Mouse (Mus musculus) CH12.LX (cell line): Measurements from ENCODE around the gene Bcar1. TPM values are rescaled to one million over a fixed set of nuclear protein-coding genes. Genes with fewer than 3 reads are reported as not detected.
A peak's percentile ranks its signal among the peaks of the same experiment; 100 is the strongest.

ENCODE experiments used
- DNase-seq: peaks from one replicate; pipeline ENCODE4 v3.0.0-alpha.2; 2013; ENCODE audit errors: extremely low read depth
- H3K27ac ChIP-seq: 2 replicates; pipeline ENCODE4 v1.5.1; 2012; ENCODE audit warnings: low read depth, mild to moderate bottlenecking, control low read depth, moderate library complexity; ENCODE audit not compliant: insufficient read depth
- H3K27me3 ChIP-seq: replicated peaks from 2 replicates; pipeline ENCODE3; 2012; ENCODE audit warnings: inconsistent platforms
- H3K36me3 ChIP-seq, 2 experiments: replicated peaks in 1 of 2; 2 replicates each; pipeline versions ENCODE3 to v1.6.1; 2012; ENCODE audit warnings: inconsistent platforms in 1 of 2, low read length in 1 of 2, mild to moderate bottlenecking in 1 of 2, mixed read lengths in 1 of 2, moderate library complexity in 1 of 2; ENCODE audit not compliant: control insufficient read depth in 1 of 2, insufficient read depth in 1 of 2
- H3K4me1 ChIP-seq, 2 experiments: 2 replicates each; pipeline ENCODE4 v1.6.1; 2012; ENCODE audit warnings: inconsistent platforms in 1 of 2, moderate library complexity in 1 of 2; ENCODE audit not compliant: insufficient read depth in 2 of 2, control insufficient read depth in 1 of 2
- H3K4me2 ChIP-seq: 2 replicates; pipeline ENCODE4 v1.6.1; 2012; ENCODE audit warnings: low read depth, mild to moderate bottlenecking, control low read depth; ENCODE audit not compliant: poor library complexity, insufficient read depth, severe bottlenecking
- H3K4me3 ChIP-seq, 3 experiments: fragments of 150-350 bp in 1 of 3; sonication (generic) in 1 of 3; replicated peaks in 1 of 3; 2 replicates each; pipeline versions ENCODE3 to v1.5.1; 2011 to 2012; ENCODE audit warnings: low read depth in 2 of 3, low read length in 2 of 3, mild to moderate bottlenecking in 2 of 3, moderate library complexity in 2 of 3, control low read depth in 1 of 3, improper control_type of control experiment in 1 of 3, inconsistent platforms in 1 of 3, mixed read lengths in 1 of 3; ENCODE audit not compliant: poor library complexity in 1 of 3
- H3K79me2 ChIP-seq: replicated peaks from 2 replicates; pipeline ENCODE4 v1.6.1; 2012; ENCODE audit warnings: mild to moderate bottlenecking, moderate library complexity; ENCODE audit not compliant: control insufficient read depth, poor library complexity, insufficient read depth, severe bottlenecking; ENCODE audit errors: extremely low read depth
- H3K9ac ChIP-seq: 2 replicates; pipeline ENCODE4 v1.6.1; 2012; ENCODE audit warnings: low read depth, mild to moderate bottlenecking, control low read depth, moderate library complexity; ENCODE audit not compliant: insufficient read depth
- H3K9me3 ChIP-seq: replicated peaks from 2 replicates; pipeline ENCODE3; 2012; ENCODE audit warnings: low read length, inconsistent platforms, mixed read lengths
- BHLHE40 ChIP-seq: IDR thresholded peaks from 2 replicates; pipeline ENCODE4 v1.6.1; 2011; ENCODE audit warnings: mild to moderate bottlenecking, low read depth, low read length, improper control_type of control experiment
- CHD2 ChIP-seq: IDR thresholded peaks from 2 replicates; pipeline ENCODE4 v1.6.1; 2011; ENCODE audit warnings: low read length, improper control_type of control experiment
- CTCF ChIP-seq, 2 experiments: IDR thresholded peaks in 1 of 2; conservative IDR thresholded peaks in 1 of 2; 2 replicates each; pipeline ENCODE4 v1.5.1; 2011 to 2012; ENCODE audit warnings: low read depth in 2 of 2, low read length in 2 of 2, improper control_type of control experiment in 1 of 2, inconsistent platforms in 1 of 2, mild to moderate bottlenecking in 1 of 2, moderate library complexity in 1 of 2
- E2F4 ChIP-seq: IDR thresholded peaks from 2 replicates; pipeline ENCODE4 v1.6.1; 2011; ENCODE audit warnings: low read depth, low read length, improper control_type of control experiment; ENCODE audit not compliant: insufficient replicate concordance
- GABPA ChIP-seq: IDR thresholded peaks from 2 replicates; pipeline ENCODE4 v1.6.1; 2012; ENCODE audit warnings: low read depth, low read length, improper control_type of control experiment, inconsistent platforms; ENCODE audit not compliant: insufficient replicate concordance
- KAT2A ChIP-seq: IDR thresholded peaks from 2 replicates; pipeline ENCODE4 v1.6.1; 2012; ENCODE audit warnings: low read length, improper control_type of control experiment, inconsistent platforms; ENCODE audit not compliant: insufficient replicate concordance
- MXI1 ChIP-seq: IDR thresholded peaks from 2 replicates; pipeline ENCODE4 v1.6.1; 2011; ENCODE audit warnings: mild to moderate bottlenecking, low read depth, low read length, improper control_type of control experiment
- NRF1 ChIP-seq: IDR thresholded peaks from 2 replicates; pipeline ENCODE4 v1.6.1; 2014; ENCODE audit warnings: low read depth, mild to moderate bottlenecking, inconsistent platforms, low read length, improper control_type of control experiment, moderate library complexity
- SMC3 ChIP-seq: IDR thresholded peaks from 2 replicates; pipeline ENCODE4 v1.6.1; 2011; ENCODE audit warnings: low read depth, low read length, improper control_type of control experiment
- TCF12 ChIP-seq: IDR thresholded peaks from 2 replicates; pipeline ENCODE4 v1.6.1; 2014; ENCODE audit warnings: low read depth, mild to moderate bottlenecking, inconsistent platforms, low read length, improper control_type of control experiment
- USF2 ChIP-seq: conservative IDR thresholded peaks from 2 replicates; pipeline ENCODE4 v1.6.1; 2011; ENCODE audit warnings: low read depth, low read length, improper control_type of control experiment
- ZC3H11A ChIP-seq: IDR thresholded peaks from 2 replicates; pipeline ENCODE4 v1.6.1; 2012; ENCODE audit warnings: low read depth, mild to moderate bottlenecking, inconsistent platforms, low read length, improper control_type of control experiment
- ZMIZ1 ChIP-seq: IDR thresholded peaks from 2 replicates; pipeline ENCODE4 v1.6.1; 2012; ENCODE audit warnings: low read depth, mild to moderate bottlenecking, inconsistent platforms, low read length, improper control_type of control experiment
- dilution Hi-C: fragments of 300-500 bp; cut with MboI; formaldehyde crosslinking; loops from 2 replicates; pipeline ENCODE4 v1.14.3; 2020; ENCODE audit warnings: low sequenced_read_pairs; ENCODE audit not compliant: extremely low pct_unique_long_range_greater_than_20kb, extremely low pct_ligation_motif_present
- in situ Hi-C: fragments of 300-500 bp; cut with MboI; formaldehyde crosslinking; loops from 3 replicates; pipeline ENCODE4 v1.14.3; 2019; ENCODE audit warnings: low sequenced_read_pairs, low pct_ligation_motif_present, low pct_unique_long_range_greater_than_20kb, mixed read lengths
- polyA plus RNA-seq: library from polyadenylated mRNA; unstranded; fragments of >175 nt; gene quantifications from 2 replicates; pipeline ENCODE4 v1.2.1, GENCODE M21; 2012; ENCODE audit warnings: low read depth; ENCODE audit not compliant: insufficient read length
- total RNA-seq, 2 experiments: library from RNA; depleted of rRNA; stranded (reverse); fragments of 300-350 nt in 1 of 2; fragments of >200 nt in 1 of 2; gene quantifications; 2 replicates each; pipeline ENCODE4 v1.2.3; 2012 to 2014

Gene Bcar1
- total and polyA plus RNA-seq, 3 experiments: 0.97 to 2.1 (median 1.2) TPM

DNA sequence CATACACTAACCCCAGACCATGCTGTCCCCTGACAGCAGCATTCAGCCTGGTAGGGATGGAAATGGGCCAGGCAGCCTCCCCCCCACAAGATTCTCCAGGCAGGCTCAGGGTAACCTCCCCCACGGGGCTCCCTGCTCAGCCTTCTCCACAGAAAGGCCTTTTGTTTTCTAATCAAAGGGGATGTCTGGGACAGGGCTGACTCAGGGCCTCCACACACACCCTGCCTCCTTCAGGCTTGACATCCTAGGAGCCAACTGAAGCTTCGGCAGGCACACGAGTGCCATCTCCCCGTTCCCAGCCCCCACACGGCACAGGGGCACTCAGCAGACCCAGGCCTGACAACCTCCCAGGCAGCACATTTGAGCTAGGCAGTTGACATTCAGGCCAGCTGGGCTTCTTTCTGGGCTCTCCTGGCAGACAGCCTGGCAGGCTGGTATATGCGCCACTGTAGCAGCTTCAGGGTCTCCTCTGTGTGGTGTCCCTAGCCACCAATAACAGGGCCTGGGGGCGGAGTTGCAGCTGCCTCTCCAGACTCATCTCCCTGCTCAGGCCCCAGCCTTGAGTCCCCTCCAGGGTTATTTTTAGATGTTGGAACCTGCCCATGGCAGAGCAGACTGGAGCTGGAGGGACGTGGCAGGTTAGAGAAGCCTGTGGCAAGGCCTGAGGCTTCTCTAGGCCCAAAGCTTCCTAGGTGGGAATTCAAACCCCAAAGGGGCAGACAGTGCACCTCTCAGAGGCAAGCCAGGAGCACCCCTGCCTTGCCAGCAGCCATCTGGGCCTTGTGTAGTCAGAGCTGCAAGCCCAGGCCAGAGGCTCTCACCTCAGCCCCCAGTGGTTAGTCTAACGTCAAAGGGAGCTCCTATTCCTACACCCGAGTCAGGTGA is 26.8 kb downstream of the Bcar1 start:
- dilution Hi-C loops: no loop called here
- in situ Hi-C loops: no loop called here
- peaks cover 0 to 2% of the 10 kb centered on the region in 2 experiments for H3K36me3 ChIP-seq
- peaks cover 9 to 11% of the 10 kb centered on the region in 2 experiments; a peak in 3 of 4 replicates for H3K4me1 ChIP-seq
- H3K9me3 ChIP-seq: no peaks in the 10 kb centered on the region
- no peak for TF ChIP-seq ZC3H11A
- TF ChIP-seq, all 38 proteins: peak for 0
- no peak overlapping the region for H3K9ac ChIP-seq
- no peak overlapping the region for H3K27ac ChIP-seq
- no peak for DNase-seq
- H3K4me3 ChIP-seq: no peak overlapping the region
- no peaks in the 10 kb centered on the region for H3K79me2 ChIP-seq
- no peaks in the 10 kb centered on the region for H3K27me3 ChIP-seq
- H3K4me2 ChIP-seq: no peak overlapping the region

- H3K4me1 ChIP-seq: peaks cover 8 to 10% of the 10 kb centered on the region in 2 experiments; a peak in 3 of 4 replicates
- no peaks in the 10 kb centered on the region for H3K9me3 ChIP-seq
- no peak overlapping the region for H3K27ac ChIP-seq
- dilution Hi-C loops (no loop called here), in situ Hi-C loops (no loop called here)
- H3K36me3 ChIP-seq: peaks cover 0 to 5% of the 10 kb centered on the region in 2 experiments
- H3K27me3 ChIP-seq: no peaks in the 10 kb centered on the region
- no peak for DNase-seq
- TF ChIP-seq CTCF (conservative IDR thresholded peaks at IDR 0.05 in 1 of 2, IDR thresholded peaks at IDR 0.05 in 1 of 2; ENCODE audit: low read depth in 2 of 2, low read length in 2 of 2) (peak in 1 of 2 experiments; percentile 25; a peak in 1 of 4 replicates), SMC3 (peak; percentile 31), E2F4 (no peak)
- H3K9ac ChIP-seq: no peak overlapping the region
- H3K4me2 ChIP-seq: no peak overlapping the region
- no peaks in the 10 kb centered on the region for H3K79me2 ChIP-seq
- no peak overlapping the region for H3K4me3 ChIP-seq
Measured at GRCm38 (mm10) chr8:111715514-111715913, 28.1 kb downstream of the Bcar1 start.

DNA sequence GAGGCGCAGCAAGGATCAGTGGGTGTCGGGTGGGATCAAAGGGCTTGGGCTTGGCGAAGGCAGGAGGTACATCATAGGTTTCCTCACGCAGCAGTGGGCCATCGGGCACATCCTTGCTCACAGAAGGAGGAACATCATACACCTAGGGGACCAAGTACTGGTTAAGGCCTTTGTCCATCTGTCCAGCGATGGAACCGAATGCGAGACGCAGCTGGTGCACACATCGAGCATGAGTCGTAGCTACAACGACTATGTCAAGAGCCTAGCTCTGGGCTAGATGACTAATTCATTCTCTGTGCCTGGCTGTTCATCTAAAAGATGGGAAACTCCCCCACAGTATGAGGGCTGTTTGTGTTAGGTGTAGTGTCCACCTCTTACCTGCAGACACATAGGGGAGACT is 29.3 kb downstream of the Bcar1 start:
- no peak overlapping the region for H3K9ac ChIP-seq
- H3K9me3 ChIP-seq: no peaks in the 10 kb centered on the region
- in situ Hi-C loops: no loop called here
- no peaks in the 10 kb centered on the region for H3K79me2 ChIP-seq
- H3K27me3 ChIP-seq: no peaks in the 10 kb centered on the region
- H3K4me1 ChIP-seq: no peaks in the 10 kb centered on the region
- H3K4me3 ChIP-seq: no peak overlapping the region
- H3K4me2 ChIP-seq: no peak overlapping the region
- DNase-seq: no peak
- H3K36me3 ChIP-seq: peaks cover 0 to 5% of the 10 kb centered on the region in 2 experiments
- TF ChIP-seq MXI1: no peak
- no peak for TF ChIP-seq USF2
- TF ChIP-seq NRF1: no peak
- no peak for TF ChIP-seq KAT2A
- TF ChIP-seq SMC3: no peak
- no peak for TF ChIP-seq TCF12
- no peak for TF ChIP-seq CHD2
- TF ChIP-seq ZMIZ1: no peak
- TF ChIP-seq GABPA: no peak
- no peak for TF ChIP-seq BHLHE40
- dilution Hi-C loops: no loop called here
- no peak overlapping the region for H3K27ac ChIP-seq
